Mouse (Mus musculus) midbrain, embryonic 13.5 days (tissue): ENCODE measurements at regions not wholly inside any gene's neighbourhood (a gene's known extent, or its start where the extent isn't known, plus 50 kb on each side); places are given as distances from the start of the nearest gene placed in this dataset.

Experiments
- ATAC-seq: fragments of 200-750 bp; cut with Nextera tagmentation; 2 replicates; pipeline ENCODE4 v1.8.0; 2017; ENCODE audit warnings: mild to moderate bottlenecking, moderate TSS enrichment, moderate library complexity
- H3K27ac ChIP-seq: fragments of 300-500 bp; sonication (generic); 2 replicates; pipeline ENCODE4 v1.5.1; 2015; ENCODE audit warnings: inconsistent platforms, mild to moderate bottlenecking, moderate library complexity
- H3K27me3 ChIP-seq: fragments of 300-500 bp; sonication (generic); 2 replicates; pipeline ENCODE4 v1.6.1; 2015; ENCODE audit warnings: mild to moderate bottlenecking, inconsistent platforms
- H3K36me3 ChIP-seq: fragments of 300-500 bp; sonication (generic); 2 replicates; pipeline ENCODE4 v1.6.1; 2015; ENCODE audit warnings: mild to moderate bottlenecking, inconsistent platforms
- H3K4me1 ChIP-seq: fragments of 300-500 bp; sonication (generic); replicated peaks from 2 replicates; pipeline ENCODE4 v1.6.1; 2015; ENCODE audit warnings: inconsistent platforms
- H3K4me2 ChIP-seq: fragments of 300-500 bp; sonication (generic); replicated peaks from 2 replicates; pipeline ENCODE4 v1.6.1; 2015; ENCODE audit warnings: moderate library complexity, mild to moderate bottlenecking, inconsistent platforms
- H3K4me3 ChIP-seq: fragments of 300-500 bp; sonication (generic); replicated peaks from 2 replicates; pipeline ENCODE4 v1.5.1; 2015; ENCODE audit warnings: mild to moderate bottlenecking, inconsistent platforms
- H3K9ac ChIP-seq: fragments of 300-500 bp; sonication (generic); replicated peaks from 2 replicates; pipeline ENCODE4 v1.6.1; 2015; ENCODE audit warnings: mild to moderate bottlenecking, inconsistent platforms
- H3K9me3 ChIP-seq: fragments of 300-500 bp; sonication (generic); 2 replicates; pipeline ENCODE4 v1.6.1; 2016; ENCODE audit warnings: mild to moderate bottlenecking, inconsistent platforms
- WGBS: fragments of 180-500 bp; shearing (Covaris S2); methylation state at CpG from one replicate; pipeline ENCODE4 v1.1.7; 2015; 5-methylcytosine and 5-hydroxymethylcytosine counted together

DNA sequence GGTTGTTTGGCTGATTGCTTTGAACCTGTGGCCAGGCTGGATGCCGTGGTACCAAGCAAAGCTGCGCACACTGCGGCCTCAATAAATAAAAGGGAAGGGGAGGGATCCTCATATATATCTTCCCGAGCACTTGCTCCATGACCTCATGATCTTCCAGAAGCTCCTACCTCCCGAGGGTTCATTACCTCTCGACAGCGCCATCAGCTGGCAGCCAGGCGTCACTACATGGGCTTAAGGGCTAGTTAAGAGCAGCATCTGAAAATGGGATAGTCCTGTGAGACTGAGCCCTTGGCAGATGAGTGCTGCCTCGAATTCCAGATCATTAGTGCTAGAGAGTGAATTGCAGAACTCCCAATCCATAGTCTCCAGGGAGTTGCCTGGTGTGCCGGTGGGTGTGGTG lies 134.0 kb downstream of the Zfp281 start:
- H3K4me2 ChIP-seq = no peak overlapping the region
- ATAC-seq = no peak
- H3K9ac ChIP-seq = no peak overlapping the region
- H3K27me3 ChIP-seq = no peaks in the 10 kb centered on the region
- no peaks in the 10 kb centered on the region for H3K36me3 ChIP-seq
- H3K4me3 ChIP-seq = no peak overlapping the region
- H3K9me3 ChIP-seq = no peaks in the 10 kb centered on the region
- H3K4me1 ChIP-seq = no peaks in the 10 kb centered on the region
- WGBS = 69% methylated on average over 10 of the region's 10 CpGs
- no peak overlapping the region for H3K27ac ChIP-seq

GRCm38 (mm10) chr1:136759164-136759563 lies 134.5 kb downstream of the Zfp281 start:
- H3K4me1 ChIP-seq = no peaks in the 10 kb centered on the region
- ATAC-seq = no peak
- H3K36me3 ChIP-seq = no peaks in the 10 kb centered on the region
- no peaks in the 10 kb centered on the region for H3K27me3 ChIP-seq
- no peak overlapping the region for H3K27ac ChIP-seq
- WGBS = 73% methylated on average over 4 of the region's 4 CpGs
- H3K4me3 ChIP-seq = no peak overlapping the region
- H3K9me3 ChIP-seq = no peaks in the 10 kb centered on the region
- H3K4me2 ChIP-seq = no peak overlapping the region
- no peak overlapping the region for H3K9ac ChIP-seq

GRCm38 (mm10) chr1:136761467-136761866 lies 136.8 kb downstream of the Zfp281 start:
- WGBS = 84% methylated on average over 4 of the region's 4 CpGs
- H3K27ac ChIP-seq = no peak overlapping the region
- no peaks in the 10 kb centered on the region for H3K36me3 ChIP-seq
- no peaks in the 10 kb centered on the region for H3K27me3 ChIP-seq
- H3K9me3 ChIP-seq = no peaks in the 10 kb centered on the region
- H3K4me2 ChIP-seq = no peak overlapping the region
- ATAC-seq = no peak
- no peak overlapping the region for H3K4me3 ChIP-seq
- H3K9ac ChIP-seq = no peak overlapping the region
- no peaks in the 10 kb centered on the region for H3K4me1 ChIP-seq

- Histone ChIP-seq H3K9me3 (peaks cover 4% of the 10 kb centered on the region; the same call in 1 of the 2 replicates), H3K9ac (0 out of 2 replicates have a peak overlapping the region, but pooled peaks have one; percentile 36), H3K4me2 (peak overlapping the region; percentile 28), H3K4me3 (no peak overlapping the region), H3K27ac (peak overlapping the region; percentile 51), H3K4me1 (peaks cover 15% of the 10 kb centered on the region), H3K36me3 (no peaks in the 10 kb centered on the region), H3K27me3 (no peaks in the 10 kb centered on the region)
- ATAC-seq = peak; percentile 88
- WGBS = 2% methylated on average over 10 of the region's 10 CpGs
These were observed 144.3 kb downstream of the Zfp281 start for GRCm38 (mm10) chr1:136768969-136769401.

- Histone ChIP-seq H3K4me2 (no peak overlapping the region), H3K4me3 (no peak overlapping the region), H3K4me1 (peaks cover 31% of the 10 kb centered on the region), H3K9ac (no peak overlapping the region), H3K27ac (no peak overlapping the region), H3K9me3 (peaks cover 4% of the 10 kb centered on the region; the same call in 1 of the 2 replicates), H3K27me3 (0 out of 2 replicates have a peak, but pooled peaks cover 6% of the 10 kb centered on the region), H3K36me3 (no peaks in the 10 kb centered on the region)
- no peak for ATAC-seq
- 88% methylated on average over 6 of the region's 6 CpGs for WGBS
These were observed 149.0 kb downstream of the Zfp281 start for GRCm38 (mm10) chr1:136773743-136774142.

GRCm38 (mm10) chr1:136776211-136776610 lies 151.5 kb downstream of the Zfp281 start:
- H3K27ac ChIP-seq = no peak overlapping the region
- 63% methylated on average over 17 of the region's 17 CpGs for WGBS
- H3K27me3 ChIP-seq = peaks cover 11% of the 10 kb centered on the region
- H3K36me3 ChIP-seq = no peaks in the 10 kb centered on the region
- no peak overlapping the region for H3K4me2 ChIP-seq
- no peak overlapping the region for H3K4me3 ChIP-seq
- no peak for ATAC-seq
- H3K9ac ChIP-seq = no peak overlapping the region
- peaks cover 4% of the 10 kb centered on the region; the same call in 1 of the 2 replicates for H3K9me3 ChIP-seq
- H3K4me1 ChIP-seq = peaks cover 29% of the 10 kb centered on the region

DNA sequence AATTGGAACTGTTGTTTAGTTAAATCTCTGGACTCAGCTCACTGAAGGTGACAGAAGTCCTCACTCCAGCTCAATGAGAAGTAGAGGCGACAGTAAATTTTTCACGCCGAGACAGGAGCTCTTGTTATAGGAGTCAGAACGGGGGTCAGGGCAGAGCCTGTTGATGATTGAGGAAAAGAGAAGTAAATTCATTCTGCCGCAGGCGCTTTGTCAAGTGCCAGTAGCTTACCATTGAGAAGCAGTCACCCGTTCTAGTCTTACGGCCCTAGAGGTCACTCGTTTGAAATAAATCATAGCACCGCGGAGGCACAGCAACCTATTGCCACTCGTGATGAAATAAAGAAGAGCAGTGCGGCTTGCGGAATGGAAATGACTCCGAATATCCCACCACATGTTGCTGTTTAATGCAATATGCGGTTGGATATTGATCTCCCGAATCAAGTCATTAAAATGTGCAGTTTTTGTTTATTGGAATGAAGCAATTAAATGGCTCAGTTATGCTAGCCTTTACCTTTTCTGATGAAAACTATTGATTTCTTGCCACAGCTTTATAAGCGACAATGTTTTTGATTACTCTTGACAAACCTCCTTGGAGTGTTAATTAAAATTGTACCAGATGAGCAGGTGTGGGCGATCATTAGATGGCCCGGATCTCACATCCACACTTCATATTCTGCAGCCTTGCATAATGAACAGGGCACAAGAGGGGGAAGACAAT lies 152.7 kb downstream of the Zfp281 start:
- Histone ChIP-seq H3K4me3 (peak overlapping the region; percentile 13; the same call in 1 of the 2 replicates), H3K4me2 (peak overlapping the region; percentile 43), H3K4me1 (peaks cover 41% of the 10 kb centered on the region), H3K27ac (no peak overlapping the region), H3K9ac (0 out of 2 replicates have a peak overlapping the region, but pooled peaks have one; percentile 14), H3K36me3 (no peaks in the 10 kb centered on the region), H3K9me3 (peaks cover 4% of the 10 kb centered on the region; the same call in 1 of the 2 replicates), H3K27me3 (peaks cover 11% of the 10 kb centered on the region)
- 24% methylated on average over 20 of the region's 20 CpGs for WGBS
- ATAC-seq = 0 out of 2 replicates have a peak, but pooled peaks have one; percentile 49

- H3K27ac ChIP-seq = no peak overlapping the region
- peaks cover 11% of the 10 kb centered on the region for H3K27me3 ChIP-seq
- H3K36me3 ChIP-seq = no peaks in the 10 kb centered on the region
- no peak overlapping the region for H3K9ac ChIP-seq
- H3K4me3 ChIP-seq = no peak overlapping the region
- H3K9me3 ChIP-seq = no peaks in the 10 kb centered on the region
- WGBS = 62% methylated on average over 8 of the region's 8 CpGs
- ATAC-seq = no peak
- H3K4me2 ChIP-seq = no peak overlapping the region
- peaks cover 46% of the 10 kb centered on the region for H3K4me1 ChIP-seq
These were observed 154.7 kb downstream of the Zfp281 start for GRCm38 (mm10) chr1:136779384-136779783.

DNA sequence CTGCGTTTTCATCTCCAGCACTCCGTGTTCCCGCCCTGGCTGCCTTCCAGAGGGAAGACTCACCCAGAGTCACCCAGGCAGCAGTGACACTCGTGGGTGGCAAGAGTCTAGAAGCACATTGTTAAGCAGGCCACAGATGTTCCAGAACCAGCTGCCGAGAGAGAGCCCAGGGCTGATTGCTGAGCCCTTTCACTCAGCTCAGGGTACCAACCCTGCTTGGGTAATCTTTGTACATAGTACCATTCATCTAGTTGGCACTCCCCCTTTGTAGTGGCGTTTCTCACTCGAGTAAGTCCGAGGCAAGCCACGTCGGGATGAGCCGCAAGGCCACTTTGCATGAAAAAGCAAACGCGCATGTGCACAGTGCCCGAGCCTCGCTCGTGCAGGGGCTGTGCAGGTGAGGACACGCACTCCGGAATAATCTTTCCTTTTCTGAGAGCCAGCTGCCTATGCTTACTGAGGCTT lies 156.9 kb downstream of the Zfp281 start:
- H3K36me3 ChIP-seq = no peaks in the 10 kb centered on the region
- H3K4me2 ChIP-seq = peak overlapping the region; percentile 60
- no peaks in the 10 kb centered on the region for H3K9me3 ChIP-seq
- WGBS = 10% methylated on average over 18 of the region's 18 CpGs
- H3K4me1 ChIP-seq = peaks cover 37% of the 10 kb centered on the region
- 0 out of 2 replicates have a peak overlapping the region, but pooled peaks have one; percentile 24 for H3K9ac ChIP-seq
- peak; percentile 77 for ATAC-seq
- peak overlapping the region; percentile 66 for H3K27ac ChIP-seq
- H3K27me3 ChIP-seq = peaks cover 5% of the 10 kb centered on the region
- H3K4me3 ChIP-seq = peak overlapping the region; percentile 37

DNA sequence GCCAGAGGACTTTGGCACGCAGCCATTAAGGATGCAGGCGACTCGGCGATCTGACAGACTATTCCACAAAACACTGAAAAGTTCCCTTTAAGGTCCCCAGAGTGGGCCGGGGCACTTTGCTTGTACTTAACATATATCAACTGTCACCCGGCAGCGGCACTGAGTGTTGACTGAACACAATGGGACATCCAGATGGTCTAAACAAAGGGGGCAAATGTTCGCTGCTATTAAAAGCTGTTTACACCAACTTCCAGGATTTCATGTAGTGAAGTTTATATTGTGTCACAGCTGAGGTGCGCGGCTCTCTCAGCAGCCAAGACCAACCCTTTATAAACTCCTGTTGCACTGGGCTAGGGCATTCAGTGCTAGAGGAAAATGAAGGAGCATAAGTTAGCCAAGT lies 157.6 kb downstream of the Zfp281 start:
- 17% methylated on average over 10 of the region's 10 CpGs for WGBS
- Histone ChIP-seq H3K27ac (peak overlapping the region; percentile 66; the same call in 1 of the 2 replicates), H3K27me3 (peaks cover 5% of the 10 kb centered on the region), H3K36me3 (no peaks in the 10 kb centered on the region), H3K9me3 (no peaks in the 10 kb centered on the region), H3K4me2 (peak overlapping the region; percentile 60), H3K9ac (no peak overlapping the region), H3K4me1 (peaks cover 31% of the 10 kb centered on the region), H3K4me3 (peak overlapping the region; percentile 37)
- peak; percentile 53; the same call in 1 of the 2 replicates for ATAC-seq

- Histone ChIP-seq H3K9ac (no peak overlapping the region), H3K4me1 (peaks cover 22% of the 10 kb centered on the region), H3K4me2 (no peak overlapping the region), H3K36me3 (no peaks in the 10 kb centered on the region), H3K27me3 (peaks cover 4% of the 10 kb centered on the region), H3K27ac (no peak overlapping the region), H3K9me3 (no peaks in the 10 kb centered on the region), H3K4me3 (no peak overlapping the region)
- ATAC-seq = no peak
- 81% methylated on average over 9 of the region's 9 CpGs for WGBS
These were observed 159.5 kb downstream of the Zfp281 start for GRCm38 (mm10) chr1:136784178-136784577.

DNA sequence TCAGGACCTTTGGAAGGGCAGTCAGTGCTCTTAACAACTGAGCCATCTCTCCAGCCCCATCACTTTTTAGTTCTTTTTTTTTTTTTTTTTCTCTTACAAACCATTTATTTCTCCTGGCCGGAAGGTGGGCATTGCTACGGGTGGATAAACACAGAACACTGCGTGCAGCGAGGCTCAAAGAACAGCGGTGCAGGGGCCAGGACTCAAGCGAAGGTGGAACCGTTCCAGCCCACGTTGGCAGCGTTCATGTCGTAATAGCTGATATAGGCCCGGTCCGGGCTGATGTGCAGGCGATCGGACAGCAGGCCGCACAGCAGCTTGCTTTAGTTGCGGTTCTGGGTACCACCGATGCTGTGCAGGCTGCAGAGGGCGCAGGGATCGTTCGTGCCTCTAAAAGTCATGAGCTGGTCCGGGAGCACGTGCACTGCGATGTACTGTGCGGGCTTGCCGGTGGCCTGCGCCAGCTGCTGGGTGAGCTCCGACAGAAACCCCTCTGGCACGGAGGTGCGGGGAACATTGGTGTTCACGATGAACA lies 164.3 kb downstream of the Zfp281 start:
- no peak overlapping the region for H3K9ac ChIP-seq
- peak overlapping the region; percentile 21; the same call in 1 of the 2 replicates for H3K4me2 ChIP-seq
- H3K9me3 ChIP-seq = no peaks in the 10 kb centered on the region
- H3K27me3 ChIP-seq = no peaks in the 10 kb centered on the region
- no peak for ATAC-seq
- H3K4me3 ChIP-seq = no peak overlapping the region
- H3K4me1 ChIP-seq = no peaks in the 10 kb centered on the region
- 53% methylated on average over 30 of the region's 30 CpGs for WGBS
- no peak overlapping the region for H3K27ac ChIP-seq
- H3K36me3 ChIP-seq = no peaks in the 10 kb centered on the region
